Mouse (Mus musculus): ENCODE data around the gene Lsmem1. TPM values are rescaled to one million over a fixed set of nuclear protein-coding genes. Genes with fewer than 3 reads are reported as not detected.
A peak's percentile ranks its signal among the peaks of the same experiment; 100 is the strongest.

The Lsmem1 gene
- polyA plus RNA-seq, 1 experiment from 2014 or later = not detected

- H3K9me3 ChIP-seq = no peaks in the 10 kb centered on the region
- H3K4me3 ChIP-seq = peak overlapping the region; percentile 94
- no peaks in the 10 kb centered on the region for H3K27me3 ChIP-seq (ENCODE audit: insufficient read depth, poor library complexity, severe bottlenecking)
- peak overlapping the region; percentile 98 for H3K27ac ChIP-seq
- peak; percentile 99 for DNase-seq (ENCODE audit: low spot score)
- WGBS = under 1% methylated on average over 47 of the region's 47 CpGs
- H3K4me1 ChIP-seq (replicated peaks) = peaks cover 25% of the 10 kb centered on the region
- peaks cover 2% of the 10 kb centered on the region for H3K36me3 ChIP-seq
Observed at GRCm38 (mm10) chr12:40223082-40223619, 23.9 kb upstream of the Lsmem1 start.

- peaks cover 25% of the 10 kb centered on the region for H3K4me1 ChIP-seq (replicated peaks)
- H3K36me3 ChIP-seq = peaks cover 8% of the 10 kb centered on the region
- peak overlapping the region; percentile 94 for H3K4me3 ChIP-seq
- H3K27ac ChIP-seq = peak overlapping the region; percentile 98
- H3K27me3 ChIP-seq (ENCODE audit: insufficient read depth, poor library complexity, severe bottlenecking) = no peaks in the 10 kb centered on the region
- H3K9me3 ChIP-seq = no peaks in the 10 kb centered on the region
- WGBS = under 1% methylated on average over 81 of the region's 81 CpGs
- DNase-seq (ENCODE audit: low spot score) = peak; percentile 94
Observed at GRCm38 (mm10) chr12:40222251-40223081, 23.2 kb upstream of the Lsmem1 start.

- no peak for DNase-seq (ENCODE audit: low spot score)
Observed at GRCm38 (mm10) chr12:40221611-40222010, 22.3 kb upstream of the Lsmem1 start.

GRCm38 (mm10) chr12:40220896-40221295, 21.6 kb upstream of the Lsmem1 start:
- Histone ChIP-seq H3K4me1 (replicated peaks) (peaks cover 25% of the 10 kb centered on the region), H3K36me3 (peaks cover 23% of the 10 kb centered on the region), H3K27me3 (ENCODE audit: insufficient read depth, poor library complexity, severe bottlenecking) (no peaks in the 10 kb centered on the region), H3K9me3 (no peaks in the 10 kb centered on the region), H3K4me3 (peak overlapping the region; percentile 94), H3K27ac (no peak overlapping the region)
- DNase-seq (ENCODE audit: low spot score) = no peak
- 46% methylated on average over 3 of the region's 3 CpGs for WGBS

More at GRCm38 (mm10) chr12:40221611-40222010, 22.3 kb upstream of the Lsmem1 start:
- Histone ChIP-seq H3K27me3 (ENCODE audit: insufficient read depth, poor library complexity, severe bottlenecking) (no peaks in the 10 kb centered on the region), H3K36me3 (peaks cover 16% of the 10 kb centered on the region), H3K4me3 (peak overlapping the region; percentile 94), H3K27ac (peak overlapping the region; percentile 98), H3K9me3 (no peaks in the 10 kb centered on the region), H3K4me1 (replicated peaks) (peaks cover 25% of the 10 kb centered on the region)
- 25% methylated on average over 5 of the region's 5 CpGs for WGBS

GRCm38 (mm10) chr12:40220001-40220570, 20.8 kb upstream of the Lsmem1 start:
- peaks cover 25% of the 10 kb centered on the region for H3K4me1 ChIP-seq (replicated peaks)
- no peak overlapping the region for H3K27ac ChIP-seq
- no peak for DNase-seq (ENCODE audit: low spot score)
- H3K36me3 ChIP-seq = peaks cover 31% of the 10 kb centered on the region
- H3K4me3 ChIP-seq = peak overlapping the region; percentile 94
- H3K27me3 ChIP-seq (ENCODE audit: insufficient read depth, poor library complexity, severe bottlenecking) = no peaks in the 10 kb centered on the region
- H3K9me3 ChIP-seq = no peaks in the 10 kb centered on the region
- WGBS = 70% methylated on average over 3 of the region's 3 CpGs

GRCm38 (mm10) chr12:40218430-40218945, 19.2 kb upstream of the Lsmem1 start:
- 86% methylated on average over 2 of the region's 2 CpGs for WGBS
- no peaks in the 10 kb centered on the region for H3K9me3 ChIP-seq
- DNase-seq (ENCODE audit: low spot score) = no peak

GRCm38 (mm10) chr12:40217776-40218175, 18.5 kb upstream of the Lsmem1 start:
- no peak for DNase-seq (ENCODE audit: low spot score)
- Histone ChIP-seq H3K27me3 (ENCODE audit: insufficient read depth, poor library complexity, severe bottlenecking) (no peaks in the 10 kb centered on the region), H3K4me3 (no peak overlapping the region), H3K9me3 (peaks cover under 1% of the 10 kb centered on the region; the same call in 1 of the 2 replicates), H3K27ac (no peak overlapping the region), H3K36me3 (peaks cover 55% of the 10 kb centered on the region), H3K4me1 (replicated peaks) (peaks cover 20% of the 10 kb centered on the region)
- 93% methylated on average over 2 of the region's 2 CpGs for WGBS

More at GRCm38 (mm10) chr12:40218430-40218945, 19.2 kb upstream of the Lsmem1 start:
- H3K27ac ChIP-seq = no peak overlapping the region
- peaks cover 47% of the 10 kb centered on the region for H3K36me3 ChIP-seq
- no peak overlapping the region for H3K4me3 ChIP-seq
- H3K4me1 ChIP-seq (replicated peaks) = peaks cover 20% of the 10 kb centered on the region
- no peaks in the 10 kb centered on the region for H3K27me3 ChIP-seq (ENCODE audit: insufficient read depth, poor library complexity, severe bottlenecking)

GRCm38 (mm10) chr12:40214888-40215876, 15.9 kb upstream of the Lsmem1 start:
- Histone ChIP-seq H3K27me3 (ENCODE audit: insufficient read depth, poor library complexity, severe bottlenecking) (no peaks in the 10 kb centered on the region), H3K4me1 (replicated peaks) (peaks cover 6% of the 10 kb centered on the region), H3K4me3 (no peak overlapping the region), H3K9me3 (peaks cover 3% of the 10 kb centered on the region; the same call in 1 of the 2 replicates), H3K27ac (no peak overlapping the region), H3K36me3 (peaks cover 81% of the 10 kb centered on the region)
- 95% methylated on average over 15 of the region's 15 CpGs for WGBS
- no peak for DNase-seq (ENCODE audit: low spot score)

GRCm38 (mm10) chr12:40209049-40209448, 9.8 kb upstream of the Lsmem1 start:
- no peak overlapping the region for H3K27ac ChIP-seq
- DNase-seq (ENCODE audit: low spot score) = no peak
- H3K27me3 ChIP-seq (ENCODE audit: insufficient read depth, poor library complexity, severe bottlenecking) = no peaks in the 10 kb centered on the region
- H3K9me3 ChIP-seq = peaks cover 3% of the 10 kb centered on the region; the same call in 1 of the 2 replicates
- no peaks in the 10 kb centered on the region for H3K4me1 ChIP-seq (replicated peaks)
- 94% methylated on average over 3 of the region's 3 CpGs for WGBS
- H3K4me3 ChIP-seq = no peak overlapping the region
- peaks cover 99% of the 10 kb centered on the region for H3K36me3 ChIP-seq

GRCm38 (mm10) chr12:40207909-40208308, 8.6 kb upstream of the Lsmem1 start:
- peaks cover 3% of the 10 kb centered on the region; the same call in 1 of the 2 replicates for H3K9me3 ChIP-seq
- no peaks in the 10 kb centered on the region for H3K4me1 ChIP-seq (replicated peaks)
- H3K4me3 ChIP-seq = no peak overlapping the region
- DNase-seq (ENCODE audit: low spot score) = no peak
- H3K27me3 ChIP-seq (ENCODE audit: insufficient read depth, poor library complexity, severe bottlenecking) = no peaks in the 10 kb centered on the region
- 97% methylated on average over 4 of the region's 4 CpGs for WGBS
- no peak overlapping the region for H3K27ac ChIP-seq
- peaks cover 99% of the 10 kb centered on the region for H3K36me3 ChIP-seq

- no peak overlapping the region for H3K4me3 ChIP-seq
- WGBS = 94% methylated on average over 7 of the region's 7 CpGs
- DNase-seq (ENCODE audit: low spot score) = no peak
- H3K9me3 ChIP-seq = no peaks in the 10 kb centered on the region
- H3K27ac ChIP-seq = no peak overlapping the region
- H3K36me3 ChIP-seq = peaks cover 65% of the 10 kb centered on the region
- H3K4me1 ChIP-seq (replicated peaks) = no peaks in the 10 kb centered on the region
- H3K27me3 ChIP-seq (ENCODE audit: insufficient read depth, poor library complexity, severe bottlenecking) = no peaks in the 10 kb centered on the region
Observed at GRCm38 (mm10) chr12:40202161-40203035, 3.1 kb upstream of the Lsmem1 start.
